Mouse (Mus musculus) small intestine, adult 2 months (tissue): ENCODE results near the gene Slc24a4. TPM values are rescaled to one million over a fixed set of nuclear protein-coding genes. Genes with fewer than 3 reads are reported as not detected.

Experiments
- H3K27ac ChIP-seq: fragments of 200-500 bp; 2 replicates; pipeline ENCODE4 v1.5.1; 2012; ENCODE audit warnings: low read depth, low read length, control low read depth, inconsistent platforms; ENCODE audit not compliant: insufficient read depth
- H3K27me3 ChIP-seq: fragments of 200-500 bp; 2 replicates; pipeline ENCODE4 v1.6.1; 2012; ENCODE audit warnings: mild to moderate bottlenecking, moderate library complexity, low read length, inconsistent platforms; ENCODE audit not compliant: control insufficient read depth, insufficient read depth
- H3K36me3 ChIP-seq: fragments of 200-500 bp; 2 replicates; pipeline ENCODE4 v1.6.1; 2012; ENCODE audit warnings: mild to moderate bottlenecking, low read length, control low read depth, inconsistent platforms; ENCODE audit not compliant: control insufficient read depth, insufficient read depth
- H3K4me1 ChIP-seq: fragments of 200-500 bp; 2 replicates; pipeline ENCODE4 v1.6.1; 2012; ENCODE audit warnings: low read length, inconsistent platforms, mixed read lengths; ENCODE audit not compliant: control insufficient read depth, insufficient read depth, insufficient read length
- H3K4me3 ChIP-seq: fragments of 200-500 bp; 2 replicates; pipeline ENCODE4 v1.5.1; 2012; ENCODE audit warnings: low read depth, mild to moderate bottlenecking, control low read depth, inconsistent platforms, low read length, moderate library complexity
- CTCF ChIP-seq: fragments of 200-500 bp; IDR thresholded peaks from 2 replicates; pipeline ENCODE4 v1.5.1; 2012; ENCODE audit warnings: low read depth, mild to moderate bottlenecking, control low read depth, inconsistent platforms, low read length, moderate library complexity, mixed read lengths; ENCODE audit not compliant: insufficient replicate concordance, insufficient read length; ENCODE audit errors: extremely low read depth
- POLR2A ChIP-seq: fragments of 200-500 bp; IDR thresholded peaks from 2 replicates; pipeline ENCODE4 v1.6.1; 2012; ENCODE audit warnings: low read depth, mild to moderate bottlenecking, control low read depth, inconsistent platforms, low read length, moderate library complexity
- WGBS: fragments of 180-500 bp; shearing (Covaris S2); methylation state at CpG from one replicate; pipeline ENCODE4 v1.1.7; 2018; 5-methylcytosine and 5-hydroxymethylcytosine counted together
- polyA plus RNA-seq: library from polyadenylated mRNA; depleted of rRNA; stranded (reverse); fragments of >200 nt; gene quantifications from 2 replicates; pipeline ENCODE4 v1.2.3, GENCODE M21; 2012

Gene Slc24a4
- polyA plus RNA-seq, 1 experiment, result not detected

DNA sequence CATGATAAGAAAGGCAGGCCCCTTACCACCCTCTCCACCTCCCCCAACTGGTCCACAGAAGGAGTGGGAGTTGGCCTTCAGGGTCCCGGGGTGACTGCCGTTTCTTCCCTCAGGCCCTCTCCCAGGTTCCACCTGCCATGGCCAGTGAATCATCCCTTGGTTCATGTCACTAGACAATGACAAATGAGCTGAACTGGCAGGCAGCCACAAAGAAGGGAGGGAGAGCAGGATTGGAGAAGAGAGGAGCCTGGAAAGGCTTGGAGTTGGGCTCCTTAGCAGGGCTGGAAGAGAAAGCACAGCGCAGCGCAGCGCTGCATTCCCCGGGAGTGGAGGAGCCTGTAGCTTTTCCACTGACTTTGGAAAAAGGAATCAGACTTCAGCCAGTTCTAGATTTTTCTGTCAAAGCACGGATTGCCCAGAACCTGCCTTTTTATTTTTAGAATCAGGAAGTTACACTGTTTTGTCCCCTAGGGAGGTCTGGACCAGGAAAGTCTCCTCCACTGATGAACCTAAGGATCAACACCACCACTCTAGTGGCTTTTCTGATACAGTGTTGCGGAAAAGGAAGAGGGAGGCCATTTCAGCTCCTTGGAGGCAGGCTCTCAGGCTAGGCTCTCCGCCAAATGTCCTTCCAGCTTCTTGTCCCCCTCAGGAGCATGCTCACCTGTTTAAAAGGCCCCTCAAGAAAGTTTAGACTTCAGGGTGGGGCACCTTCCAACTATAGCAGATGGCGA is 158.3 kb downstream of the Slc24a4 start:
- H3K4me1 ChIP-seq, result peaks cover 13% of the 10 kb centered on the region
- peak overlapping the region; percentile 37 for H3K27ac ChIP-seq
- WGBS, result 57% methylated on average over 10 of the region's 10 CpGs

DNA sequence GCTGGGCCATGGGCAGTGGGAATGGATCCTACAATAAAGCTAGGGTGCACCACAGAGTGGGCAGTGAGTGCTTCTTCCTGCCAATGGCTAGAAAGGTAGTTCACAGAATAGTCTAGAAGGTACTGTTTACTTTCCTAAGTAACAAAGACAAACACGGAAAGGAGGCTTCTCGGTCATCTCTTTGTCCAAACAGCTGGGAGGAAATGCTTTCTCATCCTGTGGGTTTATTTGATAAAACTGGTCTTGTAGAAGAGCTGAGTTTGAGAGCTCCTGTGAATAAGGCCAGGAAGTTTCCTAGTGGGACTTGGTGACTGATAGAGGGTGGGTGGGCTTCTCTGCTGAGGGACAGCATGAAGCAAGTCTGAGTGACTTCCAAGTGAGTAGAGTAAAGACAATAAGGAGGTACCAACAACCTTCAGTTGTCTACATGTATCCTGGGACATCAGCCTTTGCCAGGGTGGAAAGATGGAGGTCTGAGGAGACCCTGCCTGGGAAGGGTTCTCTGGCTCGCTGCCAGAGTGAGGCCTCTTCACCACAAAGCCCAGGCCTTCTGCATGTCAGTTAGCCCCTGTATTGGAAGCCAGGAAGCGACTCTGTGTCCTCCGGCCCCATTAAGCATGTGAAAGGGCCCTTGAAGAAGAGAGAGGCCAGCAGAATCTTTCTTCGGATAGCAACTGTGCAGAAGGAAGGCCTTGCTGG is 159.5 kb downstream of the Slc24a4 start:
- Histone ChIP-seq H3K4me1 (peaks cover 20% of the 10 kb centered on the region), H3K27ac (peak overlapping the region; percentile 37)

More for the DNA sequence above, 158.3 kb downstream of the Slc24a4 start:
- Histone ChIP-seq H3K4me3 (no peak overlapping the region), H3K36me3 (no peaks in the 10 kb centered on the region), H3K27me3 (no peaks in the 10 kb centered on the region)
- TF ChIP-seq POLR2A (no peak), CTCF (no peak)

DNA sequence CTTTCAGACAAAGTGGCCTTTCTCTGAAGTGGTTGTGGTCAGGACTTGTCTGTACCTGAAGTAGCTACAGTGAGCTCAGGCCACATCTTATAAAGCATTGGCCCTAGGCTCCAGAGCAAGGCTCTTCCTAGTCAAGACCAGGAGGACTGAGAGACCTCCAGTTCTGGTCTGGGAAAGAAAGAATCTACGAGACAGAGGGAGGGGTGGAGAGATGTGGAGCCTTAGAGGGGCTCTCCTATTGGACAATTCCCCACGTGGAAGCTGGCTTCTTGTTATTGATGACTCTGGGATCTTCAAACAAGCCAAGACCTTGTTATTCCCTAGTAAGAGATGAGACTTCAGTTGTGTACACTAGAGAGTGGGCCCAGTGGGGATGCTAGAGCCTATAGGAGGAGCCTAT is 160.3 kb downstream of the Slc24a4 start:
- Histone ChIP-seq H3K4me3 (no peak overlapping the region), H3K27me3 (no peaks in the 10 kb centered on the region), H3K36me3 (no peaks in the 10 kb centered on the region), H3K27ac (no peak overlapping the region), H3K4me1 (peaks cover 19% of the 10 kb centered on the region)
- 56% methylated on average over 2 of the region's 2 CpGs for WGBS
- TF ChIP-seq CTCF (no peak), POLR2A (no peak)

More for the DNA sequence above, 159.5 kb downstream of the Slc24a4 start:
- Histone ChIP-seq H3K27me3 (no peaks in the 10 kb centered on the region), H3K4me3 (no peak overlapping the region), H3K36me3 (no peaks in the 10 kb centered on the region)
- TF ChIP-seq POLR2A, result no peak
- TF ChIP-seq CTCF, result no peak
- 77% methylated on average over 6 of the region's 6 CpGs for WGBS

DNA sequence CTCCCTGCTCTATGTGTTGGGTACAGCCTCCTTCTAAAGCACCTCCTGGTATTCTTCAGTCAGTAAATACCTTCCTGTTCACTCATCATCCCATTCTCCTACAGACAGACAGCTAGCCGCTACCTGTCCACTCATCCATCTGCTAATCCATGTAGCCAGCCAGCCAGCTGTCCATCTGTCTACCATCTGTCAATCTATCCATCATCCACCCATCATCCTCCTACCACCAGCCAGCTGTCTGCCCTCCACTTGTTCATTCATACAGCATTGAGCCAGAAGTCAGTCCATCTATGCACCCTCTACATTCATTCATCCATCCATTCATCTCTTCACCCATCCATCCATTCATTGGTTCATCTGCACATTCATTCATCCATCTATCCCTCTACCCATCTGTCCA is 161.0 kb downstream of the Slc24a4 start:
- Histone ChIP-seq H3K36me3 (no peaks in the 10 kb centered on the region), H3K27me3 (no peaks in the 10 kb centered on the region), H3K4me1 (peaks cover 15% of the 10 kb centered on the region), H3K27ac (no peak overlapping the region), H3K4me3 (no peak overlapping the region)
- TF ChIP-seq POLR2A, result no peak
- TF ChIP-seq CTCF, result no peak
- WGBS, result 96% methylated on average over 1 of the region's 1 CpGs

DNA sequence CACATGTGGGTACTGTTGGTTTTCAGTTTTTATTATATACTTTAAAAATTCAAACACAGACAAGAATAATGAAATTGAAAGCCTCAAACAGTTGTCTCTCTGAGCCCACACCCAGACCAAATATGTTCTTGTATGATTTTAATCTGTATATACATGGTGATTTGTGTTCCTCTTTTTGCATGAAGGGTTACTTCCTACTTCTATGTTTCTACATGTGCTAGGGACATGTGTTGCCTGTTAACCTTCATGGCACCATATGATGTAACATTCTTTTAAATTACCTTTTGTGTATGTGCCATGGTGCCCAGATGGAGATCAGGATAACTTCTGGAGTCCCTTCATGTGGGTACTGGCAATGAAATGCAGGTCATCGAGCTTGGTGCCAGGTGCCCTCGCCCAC is 162.1 kb downstream of the Slc24a4 start:
- H3K27ac ChIP-seq, result no peak overlapping the region

DNA sequence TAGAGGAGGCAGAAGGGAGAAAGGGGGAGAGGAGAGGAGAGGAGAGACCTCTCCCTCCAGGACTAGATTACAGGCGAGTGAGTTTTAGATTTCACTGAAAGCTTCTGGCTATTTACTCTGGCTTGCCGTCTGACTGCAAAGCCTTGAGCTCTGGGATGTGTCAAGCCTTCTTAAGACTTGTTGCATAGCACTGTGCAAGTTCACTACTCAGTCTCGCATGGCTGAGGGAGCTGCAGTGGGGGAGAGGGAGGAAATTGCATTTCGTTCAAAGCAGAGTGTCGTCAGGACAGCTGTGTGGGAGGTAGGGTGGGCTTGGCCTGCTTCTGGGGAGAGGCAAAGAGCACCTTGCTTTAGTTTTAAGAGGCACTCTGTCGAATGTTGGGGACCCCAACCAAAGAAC is 163.2 kb downstream of the Slc24a4 start:
- Histone ChIP-seq H3K36me3 (no peaks in the 10 kb centered on the region), H3K27me3 (no peaks in the 10 kb centered on the region)

More for the DNA sequence above, 162.1 kb downstream of the Slc24a4 start:
- WGBS, result 42% methylated on average over 2 of the region's 2 CpGs
- H3K4me3 ChIP-seq, result no peak overlapping the region
- TF ChIP-seq POLR2A (no peak), CTCF (no peak)
- no peaks in the 10 kb centered on the region for H3K36me3 ChIP-seq
- peaks cover 18% of the 10 kb centered on the region for H3K4me1 ChIP-seq
- no peaks in the 10 kb centered on the region for H3K27me3 ChIP-seq

More for the DNA sequence above, 163.2 kb downstream of the Slc24a4 start:
- TF ChIP-seq CTCF (no peak), POLR2A (no peak)
- 73% methylated on average over 6 of the region's 6 CpGs for WGBS
- Histone ChIP-seq H3K4me1 (peaks cover 16% of the 10 kb centered on the region), H3K27ac (0 out of 2 replicates have a peak overlapping the region, but pooled peaks have one; percentile 14), H3K4me3 (no peak overlapping the region)
